Mouse (Mus musculus) heart, postnatal 10 days (tissue): ENCODE data around the gene Ormdl1. TPM values are rescaled to one million over a fixed set of nuclear protein-coding genes. Genes with fewer than 3 reads are reported as not detected.

ENCODE experiments used
- total RNA-seq, 2 experiments: library from RNA; stranded (reverse); gene quantifications; 2 replicates each; pipeline ENCODE4 v1.2.3; 2021

The Ormdl1 gene
- total RNA-seq, 2 experiments from 2014 or later: 6.1 to 7.9 TPM

Other genes starting within 250 kb of the Ormdl1 start
- not detected for gene Mstn, start 235.5 kb upstream of the Ormdl1 start, total RNA-seq
- not detected for gene 1700019A02Rik, start 109.5 kb upstream of the Ormdl1 start, total RNA-seq
- gene Pms1, start 77 bp upstream of the Ormdl1 start, total RNA-seq: 1 to 10 TPM; 6.9 to 7.7 TPM
- 1 to 10 TPM in 1 of 2 experiments, under 1 TPM in 1; 0.82 to 2.5 TPM for gene Gm28778, start within 50 bp of the Ormdl1 start, total RNA-seq
- 10 to 100 TPM; 29.5 to 34.4 TPM for gene Osgepl1, start 16.5 kb downstream of the Ormdl1 start, total RNA-seq
- 1 to 10 TPM in 1 of 2 experiments, not detected in 1; 8.0 TPM for gene Asdurf, start 55.5 kb downstream of the Ormdl1 start, total RNA-seq
- gene Gm28551, start 55.6 kb downstream of the Ormdl1 start, total RNA-seq: not detected
- gene Asnsd1, start 55.7 kb downstream of the Ormdl1 start, total RNA-seq: 10 to 100 TPM; 42.5 to 43.1 TPM